Mouse (Mus musculus): ENCODE measurements around the gene Kifc3.

- no peak for TF ChIP-seq CTCF (IDR thresholded peaks at IDR 0.05; ENCODE audit: low read depth)
- TF ChIP-seq EP300 (IDR thresholded peaks at IDR 0.05; ENCODE audit: low read depth): no peak
These were observed 123.3 kb downstream of the Kifc3 start for GRCm38 (mm10) chr8:95079305-95079704.

All from heart, postnatal 0 days (tissue).